Mouse (Mus musculus) Patski (cell line): ENCODE results near the gene Igfbp7. TPM values are rescaled to one million over a fixed set of nuclear protein-coding genes. Genes with fewer than 3 reads are reported as not detected.
"Not testable (repeated sequence)": the region's sequence is repeated elsewhere in the genome, so short reads cannot be mapped to it uniquely, and the experiment has no call there.

Experiments used
- ATAC-seq: fragments of 100-300 bp; one replicate; pipeline ENCODE4 v1.8.0; 2021
- CTCF ChIA-PET: fragments of 350-600 bp; sonication (Branson Sonifier 250); formaldehyde crosslinking; loops from one replicate; lab custom pipeline; 2022; ENCODE audit warnings: inconsistent platforms; lab: Charles Lee
- POLR2A ChIA-PET: fragments of 350-600 bp; sonication (Branson Sonifier 250); formaldehyde crosslinking; loops from one replicate; lab custom pipeline; 2022; ENCODE audit warnings: antibody characterized with exemption, inconsistent platforms; lab: Charles Lee
- DNase-seq: peaks from one replicate; pipeline ENCODE4 v3.0.0-alpha.2; 2011; ENCODE audit warnings: low read depth, low spot score
- H3K27me3 ChIP-seq: fragments of 371-371 bp; one replicate; pipeline ENCODE4 v1.5.1; 2021
- CTCF ChIP-seq: fragments of 100-300 bp; IDR thresholded peaks from one replicate; pipeline ENCODE4 v1.5.1; 2021
- in situ Hi-C: fragments of 300-500 bp; cut with MboI; formaldehyde crosslinking; loops from 3 replicates; pipeline ENCODE4 v1.11.1; 2018; ENCODE audit warnings: low pct_unique_long_range_greater_than_20kb, mixed read lengths
- polyA plus RNA-seq: library from polyadenylated mRNA; unstranded; gene quantifications from one replicate; pipeline ENCODE4 v1.2.3, GENCODE M21; 2021

Igfbp7 gene
- polyA plus RNA-seq, 1 experiment from 2014 or later = 1,229 TPM

DNA sequence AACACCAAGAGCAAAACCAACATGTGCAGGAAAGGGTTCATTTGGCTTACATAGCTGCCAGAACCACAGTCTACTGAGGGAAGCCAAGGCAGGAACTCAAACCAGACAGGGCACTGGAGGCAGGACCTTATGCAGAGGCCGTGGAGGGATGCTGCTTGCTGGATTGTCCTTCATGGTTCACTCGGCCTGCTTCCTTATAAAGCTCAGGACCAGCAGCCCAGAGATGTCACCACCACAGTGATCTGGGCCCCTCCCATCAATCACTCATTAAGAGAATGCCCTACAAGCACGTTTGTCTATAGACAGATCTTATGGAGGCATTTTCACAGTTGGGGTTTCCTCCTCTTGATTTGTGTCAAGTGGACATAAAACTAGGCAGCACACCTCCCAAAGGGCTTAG, 25.3 kb upstream of the Igfbp7 start:
- TF ChIP-seq CTCF = no peak
- ChIA-PET CTCF (no interaction called here), POLR2A (interaction anchor here (0.6 kb wide), 2 partner anchors 35 to 482 kb away, joined by 3 to 4 read pairs; partner anchors contain the start of gene Paics)
- H3K27me3 ChIP-seq = no peaks in the 10 kb centered on the region
- in situ Hi-C loops = no loop called here
- no peak for DNase-seq
- ATAC-seq = no peak

DNA sequence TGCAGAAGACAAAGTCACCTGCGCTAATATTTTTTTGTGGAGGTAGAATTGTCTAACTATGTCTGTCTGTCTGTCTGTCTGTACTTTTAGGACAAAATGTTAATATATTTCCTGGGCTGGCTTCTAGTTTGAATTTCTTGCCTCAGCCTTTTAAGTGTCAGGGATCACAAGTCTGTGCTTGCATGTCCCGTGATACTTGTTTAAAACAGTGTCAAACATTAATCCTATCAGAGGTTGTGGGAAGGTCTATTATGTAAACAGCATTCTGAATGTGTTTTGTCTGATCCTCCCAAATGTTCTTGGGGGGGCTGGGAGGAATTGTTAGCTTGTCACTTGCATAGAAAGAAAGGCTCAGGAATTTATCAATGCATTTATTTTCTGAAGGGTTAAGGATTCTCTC, 24.6 kb upstream of the Igfbp7 start:
- no peak for DNase-seq
- ATAC-seq = no peak
- ChIA-PET CTCF (no interaction called here), POLR2A (interaction anchor here (0.6 kb wide), 1 partner anchor 34 kb away, joined by 3 read pairs; no protein-coding TSS in a partner anchor)
- in situ Hi-C loops = no loop called here
- TF ChIP-seq CTCF = no peak
- H3K27me3 ChIP-seq = no peaks in the 10 kb centered on the region

DNA sequence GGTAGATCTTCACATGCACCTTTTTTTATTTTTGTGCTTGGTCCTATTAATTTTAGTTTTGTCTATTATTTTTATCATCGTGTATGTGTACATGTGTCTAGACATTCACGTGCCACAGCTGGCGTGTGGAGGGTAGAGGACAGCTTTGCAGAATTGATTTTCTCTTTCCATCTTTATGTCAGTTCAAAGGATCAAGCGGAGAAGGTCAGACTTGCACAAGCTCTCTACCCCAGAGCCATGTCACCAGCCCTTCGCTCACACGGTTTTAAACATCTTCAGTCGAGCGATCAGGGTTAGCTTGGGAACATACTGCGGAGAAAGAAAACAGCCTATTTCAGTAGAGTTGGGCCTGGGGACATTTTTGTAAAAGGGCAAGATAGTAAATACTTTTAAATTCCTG, 23.2 kb upstream of the Igfbp7 start:
- no peak for ATAC-seq
- in situ Hi-C loops = no loop called here
- TF ChIP-seq CTCF = no peak
- CTCF ChIA-PET = no interaction called here
- POLR2A ChIA-PET = no interaction called here
- DNase-seq = no peak
- H3K27me3 ChIP-seq = no peaks in the 10 kb centered on the region

GRCm38 (mm10) chr5:77430471-77430870, 22.6 kb upstream of the Igfbp7 start:
- CTCF ChIA-PET = interaction anchor here (1.4 kb wide), 1 partner anchor 75 kb away, joined by 3 read pairs; no protein-coding TSS in a partner anchor
- POLR2A ChIA-PET = no interaction called here
- DNase-seq (no peak), ATAC-seq (no peak)
- TF ChIP-seq CTCF = no peak
- in situ Hi-C loops = no loop called here
- no peaks in the 10 kb centered on the region for H3K27me3 ChIP-seq

GRCm38 (mm10) chr5:77430049-77430448, 22.2 kb upstream of the Igfbp7 start:
- ATAC-seq (no peak), DNase-seq (no peak)
- ChIA-PET POLR2A (no interaction called here), CTCF (interaction anchor here (0.7 to 1.4 kb wide), 2 partner anchors 13 to 75 kb away, joined by 3 read pairs; no protein-coding TSS in a partner anchor)
- no peak for TF ChIP-seq CTCF
- no peaks in the 10 kb centered on the region for H3K27me3 ChIP-seq
- in situ Hi-C loops = no loop called here

DNA sequence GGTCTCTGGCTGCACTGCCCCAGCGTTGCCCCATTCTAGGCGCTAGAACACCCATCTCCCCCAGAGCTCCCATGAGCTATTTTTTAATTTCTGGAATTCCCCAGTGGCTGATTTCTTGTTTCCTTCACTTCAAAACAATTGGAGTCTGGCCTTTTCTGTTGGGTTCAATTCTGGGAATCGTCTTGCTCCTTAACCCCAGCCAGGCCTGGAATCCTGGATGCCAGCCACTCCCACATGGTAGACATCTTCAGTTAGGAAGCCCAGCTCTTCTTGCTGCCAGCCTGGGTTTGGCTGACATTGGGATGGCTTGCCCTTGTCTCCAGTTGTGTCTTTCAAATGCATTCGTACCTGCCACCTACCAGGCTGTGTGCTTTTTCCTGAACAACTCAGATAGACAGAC, 20.7 kb upstream of the Igfbp7 start:
- in situ Hi-C loops = no loop called here
- TF ChIP-seq CTCF = no peak
- ATAC-seq = no peak
- no peak for DNase-seq
- no peaks in the 10 kb centered on the region for H3K27me3 ChIP-seq
- CTCF ChIA-PET = interaction anchor here (1.4 kb wide), 1 partner anchor 31 kb away, joined by 3 read pairs; no protein-coding TSS in a partner anchor
- POLR2A ChIA-PET = no interaction called here

GRCm38 (mm10) chr5:77427986-77428385, 20.1 kb upstream of the Igfbp7 start:
- no peak for DNase-seq
- no peaks in the 10 kb centered on the region for H3K27me3 ChIP-seq
- ATAC-seq = no peak
- CTCF ChIA-PET = interaction anchor here (0.8 kb wide), 1 partner anchor 8 kb away, joined by 3 read pairs; no protein-coding TSS in a partner anchor
- in situ Hi-C loops = no loop called here
- POLR2A ChIA-PET = no interaction called here
- TF ChIP-seq CTCF = no peak

GRCm38 (mm10) chr5:77425721-77426500, 18.1 kb upstream of the Igfbp7 start:
- no peaks in the 10 kb centered on the region for H3K27me3 ChIP-seq
- ChIA-PET POLR2A (no interaction called here), CTCF (no interaction called here)
- no peak for ATAC-seq
- no peak for DNase-seq
- no peak for TF ChIP-seq CTCF
- in situ Hi-C loops = no loop called here

GRCm38 (mm10) chr5:77419537-77419936, 11.7 kb upstream of the Igfbp7 start:
- H3K27me3 ChIP-seq, in situ Hi-C loops, DNase-seq, POLR2A ChIA-PET, ATAC-seq: not testable (repeated sequence)
- CTCF ChIA-PET = interaction anchor here (1.2 to 1.6 kb wide), 2 partner anchors 8 to 15 kb away, joined by 3 read pairs; no protein-coding TSS in a partner anchor

DNA sequence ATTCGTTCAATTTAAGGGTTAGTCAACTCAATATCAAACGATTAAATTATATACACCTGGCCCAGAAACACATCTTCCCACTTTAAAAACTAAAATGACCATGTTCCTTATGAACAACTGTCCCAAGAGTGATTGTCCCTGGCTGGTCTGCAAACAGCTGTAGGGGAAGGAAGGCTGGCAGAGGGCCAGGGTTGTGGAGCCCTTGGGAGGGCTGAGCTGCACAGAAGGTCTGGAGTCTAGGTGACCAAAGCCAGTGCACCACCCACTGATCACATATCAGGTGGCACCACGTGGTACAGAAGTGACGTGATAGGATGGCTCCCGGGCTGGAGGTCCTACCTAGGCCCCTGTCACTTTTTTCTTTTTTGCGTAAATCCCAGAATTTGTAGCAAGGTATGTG, 8.2 kb upstream of the Igfbp7 start:
- POLR2A ChIA-PET = no interaction called here
- CTCF ChIA-PET = interaction anchor here (1.2 kb wide), 1 partner anchor 20 kb away, joined by 5 read pairs; no protein-coding TSS in a partner anchor
- in situ Hi-C loops = no loop called here
- no peak for TF ChIP-seq CTCF
- no peak for DNase-seq
- no peaks in the 10 kb centered on the region for H3K27me3 ChIP-seq
- ATAC-seq = no peak

DNA sequence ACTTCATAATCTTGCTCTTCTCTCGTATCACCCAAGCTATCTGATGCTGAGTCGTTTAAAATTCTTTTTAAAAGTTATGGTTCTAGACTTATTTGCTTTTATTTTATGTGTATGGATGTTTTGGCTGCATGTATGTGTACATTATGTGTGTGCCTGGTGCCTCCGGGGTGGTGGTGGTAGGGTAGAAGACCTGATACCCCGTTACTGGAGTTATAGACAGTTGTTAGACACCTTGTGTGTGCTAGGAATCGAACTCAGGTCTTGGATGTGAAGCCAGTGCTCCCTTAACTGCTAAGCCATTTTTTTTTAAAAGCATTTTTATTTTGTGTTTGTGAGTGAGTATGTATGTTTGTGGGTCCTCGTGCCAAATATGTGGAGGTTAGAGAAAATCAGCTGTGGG, 689 bp upstream of the Igfbp7 start:
- no peaks in the 10 kb centered on the region for H3K27me3 ChIP-seq
- in situ Hi-C loops = loop anchor here (10.0 kb wide), 1 partner anchor 54 kb away; no protein-coding TSS in a partner anchor
- POLR2A ChIA-PET = interaction anchor here (1.1 to 2.2 kb wide), 2 partner anchors 50 to 54 kb away, joined by 3 to 12 read pairs; no protein-coding TSS in a partner anchor
- ATAC-seq = no peak
- CTCF ChIA-PET = interaction anchor here (0.7 to 6.1 kb wide), 2 partner anchors 25 to 54 kb away, joined by 4 to 46 read pairs; no protein-coding TSS in a partner anchor
- no peak for DNase-seq
- no peak for TF ChIP-seq CTCF
